Mouse (Mus musculus) lung, postnatal 36 days (tissue): Measurements from ENCODE around the gene Cbfa2t2.

Experiments
- DNase-seq: peaks from one replicate; pipeline ENCODE4 v3.0.0; 2022; ENCODE audit warnings: mixed read lengths

The Cbfa2t2 gene

GRCm38 (mm10) chr2:154436458-154437190 lies at the start of gene Cbfa2t2:
Cbfa2t2 (plus strand) TSS chr2:154436481.
- peak; percentile 47 for DNase-seq

GRCm38 (mm10) chr2:154390180-154390964 lies 45.9 kb upstream of the Cbfa2t2 start:
- DNase-seq = peak; percentile 95

GRCm38 (mm10) chr2:154394602-154395001 lies 41.7 kb upstream of the Cbfa2t2 start:
- DNase-seq = no peak

- DNase-seq = no peak
Measured at GRCm38 (mm10) chr2:154396529-154396928, 39.8 kb upstream of the Cbfa2t2 start.

- no peak for DNase-seq
Measured at GRCm38 (mm10) chr2:154398267-154398666, 38.0 kb upstream of the Cbfa2t2 start.

- DNase-seq = no peak
Measured at GRCm38 (mm10) chr2:154399325-154399724, 37.0 kb upstream of the Cbfa2t2 start.

GRCm38 (mm10) chr2:154401976-154402375 lies 34.3 kb upstream of the Cbfa2t2 start:
- DNase-seq = no peak

- peak; percentile 76 for DNase-seq
Measured at GRCm38 (mm10) chr2:154402811-154403210, 33.5 kb upstream of the Cbfa2t2 start.

GRCm38 (mm10) chr2:154405447-154405994 lies 30.8 kb upstream of the Cbfa2t2 start:
- DNase-seq = no peak

GRCm38 (mm10) chr2:154407063-154407642 lies 29.1 kb upstream of the Cbfa2t2 start:
- DNase-seq = no peak

- DNase-seq = peak; percentile 89
Measured at GRCm38 (mm10) chr2:154407643-154408445, 28.4 kb upstream of the Cbfa2t2 start, which contains the start of gene Snta1. Snta1 (minus strand) TSS chr2:154408099.

- DNase-seq = peak; percentile 57
Measured at GRCm38 (mm10) chr2:154410355-154410754, 25.9 kb upstream of the Cbfa2t2 start.

GRCm38 (mm10) chr2:154412018-154412666 lies 24.1 kb upstream of the Cbfa2t2 start:
- DNase-seq = peak; percentile 82

- DNase-seq = peak; percentile 80
Measured at GRCm38 (mm10) chr2:154417107-154417506, 19.2 kb upstream of the Cbfa2t2 start.

- no peak for DNase-seq
Measured at GRCm38 (mm10) chr2:154418001-154418400, 18.3 kb upstream of the Cbfa2t2 start.

GRCm38 (mm10) chr2:154419631-154420515 lies 16.4 kb upstream of the Cbfa2t2 start:
- no peak for DNase-seq

GRCm38 (mm10) chr2:154420942-154421731 lies 15.1 kb upstream of the Cbfa2t2 start:
- no peak for DNase-seq

- DNase-seq = no peak
Measured at GRCm38 (mm10) chr2:154422181-154422580, 14.1 kb upstream of the Cbfa2t2 start.

GRCm38 (mm10) chr2:154423548-154423947 lies 12.7 kb upstream of the Cbfa2t2 start:
- DNase-seq = no peak

GRCm38 (mm10) chr2:154425522-154425921 lies 10.8 kb upstream of the Cbfa2t2 start:
- no peak for DNase-seq
